ENCODE assay signal across 10 mouse cellular contexts in genomic region chr2:27541225-27541624, GRCm38 (mm10). TPM values are rescaled to one million over a fixed set of nuclear protein-coding genes. Genes with fewer than 3 reads are reported as not detected.
A peak's percentile ranks its signal among the peaks of the same experiment; 100 is the strongest.
DNase-seq lines count a peak whose midpoint lies in the region; ATAC-seq and TF ChIP-seq lines count a peak whose summit lies in the region.
"Had no signal": no experiment of that assay in that cellular context is flagged by ENCODE, and none has a peak within 500 bp of the region (broad histone marks: within the 10 kb centered on the region; RNA-seq: fewer than 3 reads in every experiment).

No protein-coding gene starts in this region.

- H3K9ac ChIP-seq in neural tube, embryonic 11.5 days (ENCODE audit: low read length), result peak overlapping the region; percentile 41; the same call in 1 of the 2 replicates
- H3K9ac ChIP-seq in liver, embryonic 12.5 days, result peak overlapping the region; percentile 67
- H3K9ac ChIP-seq in stomach, postnatal 0 days (ENCODE audit: low read length), result no peak overlapping the region

- no peak for TF ChIP-seq EP300 in stomach, postnatal 0 days (optimal IDR thresholded peaks at IDR 0.05)

- H3K36me3 ChIP-seq in neural tube, embryonic 11.5 days (ENCODE audit: control insufficient read depth, insufficient read depth, low read length), result no peaks in the 10 kb centered on the region
- peaks cover 24% of the 10 kb centered on the region for H3K36me3 ChIP-seq in liver, embryonic 12.5 days
- no peaks in the 10 kb centered on the region; the same call in 1 of the 2 replicates for H3K36me3 ChIP-seq in stomach, postnatal 0 days (ENCODE audit: control insufficient read depth, insufficient read depth, low read length)

- no peak for TF ChIP-seq CTCF in stomach, postnatal 0 days (IDR thresholded peaks at IDR 0.05; ENCODE audit: low read depth)

- no peak overlapping the region for H3K4me3 ChIP-seq in neural tube, embryonic 11.5 days (ENCODE audit: low read depth, low read length)
- H3K4me3 ChIP-seq in liver, embryonic 12.5 days, result peak overlapping the region; percentile 56
- H3K4me3 ChIP-seq in stomach, postnatal 0 days (ENCODE audit: low read depth, low read length), result no peak overlapping the region

- H3K9me3 ChIP-seq in neural tube, embryonic 11.5 days (ENCODE audit: control insufficient read depth, low read length), result no peaks in the 10 kb centered on the region
- H3K9me3 ChIP-seq in liver, embryonic 12.5 days (replicated peaks), result 0 out of 2 replicates have a peak, but pooled peaks cover 3% of the 10 kb centered on the region
- no peaks in the 10 kb centered on the region for H3K9me3 ChIP-seq in stomach, postnatal 0 days (ENCODE audit: control insufficient read depth, low read length)

- no peak overlapping the region for H3K27ac ChIP-seq in neural tube, embryonic 11.5 days (ENCODE audit: low read depth, low read length)
- H3K27ac ChIP-seq in liver, embryonic 12.5 days, result peak overlapping the region; percentile 91; the same call in 1 of the 2 replicates
- H3K27ac ChIP-seq in stomach, postnatal 0 days (replicated peaks), result peak overlapping the region; percentile 80; the same call in 1 of the 2 replicates

- peak; percentile 49 for DNase-seq in cerebellum, adult 9-11 months
- no peak for DNase-seq in cerebellum, adult 8-10 months
- no peak for DNase-seq in neural tube, embryonic 11.5 days (ENCODE audit: low spot score)
- no peak for DNase-seq in neural tube, embryonic 10.5 days (ENCODE audit: extremely low spot score, low spot score)
- no peak for DNase-seq in stomach, postnatal 0 days (ENCODE audit: low spot score)
- no peak for DNase-seq in kidney, postnatal 36 days
- no peak for DNase-seq in natural killer cell, adult 2 months (ENCODE audit: low spot score in 2 of 2)
- DNase-seq: adrenal gland, postnatal 10 days; right cerebral cortex, postnatal 14 days had no signal

- ATAC-seq in neural tube, embryonic 11.5 days (ENCODE audit: insufficient read depth, low FRiP score, low TSS enrichment), result no peak
- no peak for ATAC-seq in liver, embryonic 12.5 days
- no peak for ATAC-seq in stomach, postnatal 0 days (ENCODE audit: low FRiP score, low TSS enrichment)

- no peaks in the 10 kb centered on the region for H3K27me3 ChIP-seq in neural tube, embryonic 11.5 days (ENCODE audit: control insufficient read depth, insufficient read depth, low read length)
- no peaks in the 10 kb centered on the region for H3K27me3 ChIP-seq in liver, embryonic 12.5 days (replicated peaks)
- H3K27me3 ChIP-seq in stomach, postnatal 0 days (ENCODE audit: control insufficient read depth, insufficient read depth, low read length), result no peaks in the 10 kb centered on the region

- 99% methylated on average over 3 of the region's 3 CpGs for WGBS in neural tube, embryonic 11.5 days
- 83% methylated on average over 3 of the region's 3 CpGs for WGBS in liver, embryonic 12.5 days (ENCODE audit: insufficient replicate concordance)
- WGBS in stomach, postnatal 0 days, result 76% methylated on average over 3 of the region's 3 CpGs

- H3K4me1 ChIP-seq in neural tube, embryonic 11.5 days (ENCODE audit: control insufficient read depth, insufficient read depth, low read length), result peaks cover 6% of the 10 kb centered on the region
- H3K4me1 ChIP-seq in liver, embryonic 12.5 days, result peaks cover 22% of the 10 kb centered on the region
- H3K4me1 ChIP-seq in stomach, postnatal 0 days (replicated peaks; ENCODE audit: control insufficient read depth, insufficient read depth), result peaks cover 6% of the 10 kb centered on the region; the same call in 1 of the 2 replicates

- peak overlapping the region; percentile 69 for H3K4me2 ChIP-seq in neural tube, embryonic 11.5 days (ENCODE audit: low read depth)
- peak overlapping the region; percentile 85 for H3K4me2 ChIP-seq in liver, embryonic 12.5 days
- peak overlapping the region; percentile 62 for H3K4me2 ChIP-seq in stomach, postnatal 0 days (replicated peaks; ENCODE audit: low read depth)

RNA-seq across cellular contexts. Expression of gene Wdr5, which starts 26.3 kb away (rescaled TPM):
- polyA plus RNA-seq in neural tube, embryonic 11.5 days (2014; fragmentation: Nextera tagmentation; extraction: Ambion mirVana), result 64.5 and 69.1 TPM in 2 replicates
- 47.2 and 47.3 TPM in 2 replicates for polyA plus RNA-seq in liver, embryonic 12.5 days (2016; fragmentation: Nextera tagmentation; extraction: Ambion mirVana)
- 19.3 and 19.7 TPM in 2 replicates for polyA plus RNA-seq in stomach, postnatal 0 days (2015; fragmentation: Nextera tagmentation; extraction: Ambion mirVana)

RNA-seq across cellular contexts. Expression of gene Brd3, which starts 33.8 kb away (rescaled TPM):
- polyA plus RNA-seq in neural tube, embryonic 11.5 days (2014; fragmentation: Nextera tagmentation; extraction: Ambion mirVana), result 198 and 204 TPM in 2 replicates
- 38.5 and 39.0 TPM in 2 replicates for polyA plus RNA-seq in liver, embryonic 12.5 days (2016; fragmentation: Nextera tagmentation; extraction: Ambion mirVana)
- 41.0 and 48.3 TPM in 2 replicates for polyA plus RNA-seq in stomach, postnatal 0 days (2015; fragmentation: Nextera tagmentation; extraction: Ambion mirVana)
